Mouse (Mus musculus) forebrain, postnatal 0 days (tissue): Measurements from ENCODE around the gene Crebl2. TPM values are rescaled to one million over a fixed set of nuclear protein-coding genes. Genes with fewer than 3 reads are reported as not detected.

Experiments used
- ATAC-seq: fragments of 200-750 bp; cut with Nextera tagmentation; 2 replicates; pipeline ENCODE4 v1.8.0; 2017; ENCODE audit warnings: mild to moderate bottlenecking, moderate library complexity
- DNase-seq: peaks from one replicate; pipeline ENCODE4 v3.0.0-alpha.2; 2015
- H3K27ac ChIP-seq: fragments of 300-500 bp; sonication (generic); 2 replicates; pipeline ENCODE4 v1.5.1; 2014; ENCODE audit warnings: low read depth, mild to moderate bottlenecking, antibody characterized with exemption, low read length, moderate library complexity, mixed read lengths
- H3K27me3 ChIP-seq: fragments of 300-500 bp; sonication (generic); 2 replicates; pipeline ENCODE4 v1.6.1; 2014; ENCODE audit warnings: mild to moderate bottlenecking, low read length, mixed read lengths; ENCODE audit not compliant: insufficient read depth
- H3K36me3 ChIP-seq: fragments of 300-500 bp; sonication (generic); 2 replicates; pipeline ENCODE4 v1.6.1; 2014; ENCODE audit warnings: mild to moderate bottlenecking, moderate library complexity; ENCODE audit not compliant: insufficient read depth
- H3K4me1 ChIP-seq: fragments of 300-500 bp; sonication (generic); 2 replicates; pipeline ENCODE4 v1.6.1; 2014; ENCODE audit warnings: antibody characterized with exemption; ENCODE audit not compliant: insufficient read depth
- H3K4me2 ChIP-seq: fragments of 300-500 bp; sonication (generic); 2 replicates; pipeline ENCODE4 v1.6.1; 2014; ENCODE audit warnings: low read depth, mild to moderate bottlenecking, moderate library complexity
- H3K4me3 ChIP-seq: fragments of 300-500 bp; sonication (generic); 2 replicates; pipeline ENCODE4 v1.5.1; 2014; ENCODE audit warnings: low read depth, low read length, mixed read lengths
- H3K9ac ChIP-seq: fragments of 300-500 bp; sonication (generic); 2 replicates; pipeline ENCODE4 v1.6.1; 2014; ENCODE audit warnings: mild to moderate bottlenecking
- H3K9me3 ChIP-seq: fragments of 300-500 bp; sonication (generic); 2 replicates; pipeline ENCODE4 v1.6.1; 2016; ENCODE audit warnings: low read length
- CTCF ChIP-seq: sonication (generic); IDR thresholded peaks from 2 replicates; pipeline ENCODE4 v1.5.1; 2016; ENCODE audit warnings: antibody characterized with exemption, control low read depth, low read depth
- WGBS: fragments of 180-500 bp; shearing (Covaris S2); extraction: QIAGEN DNeasy Blood & Tissue Kit; methylation state at CpG from one replicate; pipeline ENCODE4 v1.1.7; 2014; 5-methylcytosine and 5-hydroxymethylcytosine counted together
- polyA plus RNA-seq: library from polyadenylated mRNA; unstranded; fragments of >200 nt; fragmentation: Nextera tagmentation; extraction: Ambion mirVana; gene quantifications from 2 replicates; pipeline ENCODE4 v1.2.1, GENCODE M21; 2015
- total RNA-seq: library from RNA; depleted of rRNA; stranded (reverse); fragments of >200 nt; gene quantifications from 2 replicates; pipeline ENCODE4 v1.2.3, GENCODE M21; 2014

The Crebl2 gene
- total and polyA plus RNA-seq, 2 experiments from 2014 or later: 2.6 to 7.9 TPM

- H3K36me3 ChIP-seq: 0 out of 2 replicates have a peak, but pooled peaks cover 10% of the 10 kb centered on the region
- no peak for DNase-seq
- H3K4me1 ChIP-seq: no peaks in the 10 kb centered on the region
- no peak overlapping the region for H3K4me2 ChIP-seq
- H3K9me3 ChIP-seq: no peaks in the 10 kb centered on the region
- 80% methylated on average over 6 of the region's 6 CpGs for WGBS
- TF ChIP-seq CTCF: no peak
- no peaks in the 10 kb centered on the region for H3K27me3 ChIP-seq
- H3K4me3 ChIP-seq: no peak overlapping the region
- ATAC-seq: no peak
- H3K9ac ChIP-seq: no peak overlapping the region
- no peak overlapping the region for H3K27ac ChIP-seq
Observed at GRCm38 (mm10) chr6:134846308-134846707, 16.4 kb downstream of the Crebl2 start.

- H3K4me3 ChIP-seq: no peak overlapping the region
- no peaks in the 10 kb centered on the region for H3K27me3 ChIP-seq
- DNase-seq (no peak), ATAC-seq (no peak)
- H3K9ac ChIP-seq: no peak overlapping the region
- no peaks in the 10 kb centered on the region for H3K4me1 ChIP-seq
- TF ChIP-seq CTCF: no peak
- no peak overlapping the region for H3K27ac ChIP-seq
- 0 out of 2 replicates have a peak, but pooled peaks cover 14% of the 10 kb centered on the region for H3K36me3 ChIP-seq
- H3K9me3 ChIP-seq: no peaks in the 10 kb centered on the region
- H3K4me2 ChIP-seq: no peak overlapping the region
- 96% methylated on average over 4 of the region's 4 CpGs for WGBS
Observed at GRCm38 (mm10) chr6:134847550-134847949, 17.6 kb downstream of the Crebl2 start.

GRCm38 (mm10) chr6:134848197-134848890 is 18.4 kb downstream of the Crebl2 start:
- Histone ChIP-seq H3K9me3 (no peaks in the 10 kb centered on the region), H3K4me3 (no peak overlapping the region), H3K27me3 (no peaks in the 10 kb centered on the region), H3K9ac (no peak overlapping the region), H3K4me1 (no peaks in the 10 kb centered on the region), H3K27ac (no peak overlapping the region), H3K36me3 (0 out of 2 replicates have a peak, but pooled peaks cover 18% of the 10 kb centered on the region), H3K4me2 (no peak overlapping the region)
- DNase-seq (peak; percentile 37), ATAC-seq (no peak)
- peak; percentile 44 for TF ChIP-seq CTCF
- 72% methylated on average over 5 of the region's 5 CpGs for WGBS

- Histone ChIP-seq H3K9me3 (no peaks in the 10 kb centered on the region), H3K4me3 (no peak overlapping the region), H3K9ac (no peak overlapping the region), H3K27me3 (no peaks in the 10 kb centered on the region), H3K27ac (no peak overlapping the region), H3K4me2 (no peak overlapping the region), H3K36me3 (0 out of 2 replicates have a peak, but pooled peaks cover 18% of the 10 kb centered on the region), H3K4me1 (no peaks in the 10 kb centered on the region)
- no peak for TF ChIP-seq CTCF
- ATAC-seq: no peak
- 82% methylated on average over 2 of the region's 2 CpGs for WGBS
- no peak for DNase-seq
Observed at GRCm38 (mm10) chr6:134849461-134849860, 19.5 kb downstream of the Crebl2 start.

- Histone ChIP-seq H3K27ac (no peak overlapping the region), H3K27me3 (no peaks in the 10 kb centered on the region), H3K4me3 (no peak overlapping the region), H3K4me2 (no peak overlapping the region), H3K9ac (no peak overlapping the region), H3K36me3 (0 out of 2 replicates have a peak, but pooled peaks cover 18% of the 10 kb centered on the region), H3K9me3 (no peaks in the 10 kb centered on the region), H3K4me1 (no peaks in the 10 kb centered on the region)
- 87% methylated on average over 3 of the region's 3 CpGs for WGBS
- ATAC-seq (no peak), DNase-seq (no peak)
- no peak for TF ChIP-seq CTCF
Observed at GRCm38 (mm10) chr6:134849985-134850384, 20.0 kb downstream of the Crebl2 start.

- Histone ChIP-seq H3K9ac (no peak overlapping the region), H3K27ac (no peak overlapping the region), H3K27me3 (no peaks in the 10 kb centered on the region), H3K4me2 (no peak overlapping the region), H3K4me3 (no peak overlapping the region), H3K9me3 (no peaks in the 10 kb centered on the region), H3K4me1 (no peaks in the 10 kb centered on the region), H3K36me3 (peaks cover 21% of the 10 kb centered on the region)
- ATAC-seq (no peak), DNase-seq (no peak)
- 90% methylated on average over 5 of the region's 5 CpGs for WGBS
- TF ChIP-seq CTCF: no peak
Observed at GRCm38 (mm10) chr6:134854782-134855181, 24.8 kb downstream of the Crebl2 start.

- no peak for ATAC-seq
- Histone ChIP-seq H3K27me3 (no peaks in the 10 kb centered on the region), H3K4me2 (no peak overlapping the region), H3K9ac (no peak overlapping the region), H3K36me3 (peaks cover 15% of the 10 kb centered on the region), H3K4me1 (no peaks in the 10 kb centered on the region), H3K4me3 (no peak overlapping the region), H3K27ac (no peak overlapping the region), H3K9me3 (no peaks in the 10 kb centered on the region)
- no peak for TF ChIP-seq CTCF
- 88% methylated on average over 16 of the region's 16 CpGs for WGBS
- no peak for DNase-seq
Observed at GRCm38 (mm10) chr6:134855926-134856325, 26.0 kb downstream of the Crebl2 start.
